Mouse (Mus musculus): ENCODE measurements around the gene Ech1.
A peak's percentile ranks its signal among the peaks of the same experiment; 100 is the strongest.

The Ech1 gene

GRCm38 (mm10) chr7:28819571-28819970 is 5.4 kb upstream of the Ech1 start:
- no peak for DNase-seq (ENCODE audit: low spot score)

GRCm38 (mm10) chr7:28820358-28821260 is 4.4 kb upstream of the Ech1 start:
- peak; percentile 58 for DNase-seq (ENCODE audit: low spot score)

GRCm38 (mm10) chr7:28821261-28821831 is 3.7 kb upstream of the Ech1 start:
- DNase-seq (ENCODE audit: low spot score), result no peak

GRCm38 (mm10) chr7:28822556-28822955 is 2.5 kb upstream of the Ech1 start:
- no peak for DNase-seq (ENCODE audit: low spot score)

- no peak for DNase-seq (ENCODE audit: low spot score)
Measured at GRCm38 (mm10) chr7:28822993-28823903, 1.8 kb upstream of the Ech1 start.

- no peak for DNase-seq (ENCODE audit: low spot score)
Measured at GRCm38 (mm10) chr7:28823932-28824331, 1.1 kb upstream of the Ech1 start.

GRCm38 (mm10) chr7:28825686-28826401 is 827 bp downstream of the Ech1 start:
- no peak for DNase-seq (ENCODE audit: low spot score)

- no peak for DNase-seq (ENCODE audit: low spot score)
Measured at GRCm38 (mm10) chr7:28826402-28826772, 1.4 kb downstream of the Ech1 start.

GRCm38 (mm10) chr7:28827338-28827737 is 2.3 kb downstream of the Ech1 start:
- peak; percentile 60 for DNase-seq (ENCODE audit: low spot score)

- no peak for DNase-seq (ENCODE audit: low spot score)
Measured at GRCm38 (mm10) chr7:28829821-28830220, 4.8 kb downstream of the Ech1 start.

- no peak for DNase-seq (ENCODE audit: low spot score)
Measured at GRCm38 (mm10) chr7:28830981-28831380, 6.0 kb downstream of the Ech1 start.

- no peak for DNase-seq (ENCODE audit: low spot score)
Measured at GRCm38 (mm10) chr7:28831411-28832125, 6.6 kb downstream of the Ech1 start.

GRCm38 (mm10) chr7:28832137-28832536 is 7.1 kb downstream of the Ech1 start:
- DNase-seq (ENCODE audit: low spot score), result no peak

- no peak for DNase-seq (ENCODE audit: low spot score)
Measured at GRCm38 (mm10) chr7:28833723-28834347, 8.8 kb downstream of the Ech1 start, which contains the start of gene Lgals4. Gene Lgals4, plus strand, starts transcription at chr7:28833854.

- no peak for DNase-seq (ENCODE audit: low spot score)
Measured at GRCm38 (mm10) chr7:28836936-28837335, 11.9 kb downstream of the Ech1 start.

- DNase-seq (ENCODE audit: low spot score), result no peak
Measured at GRCm38 (mm10) chr7:28838331-28838730, 13.3 kb downstream of the Ech1 start.

- no peak for DNase-seq (ENCODE audit: low spot score)
Measured at GRCm38 (mm10) chr7:28847273-28847672, 22.3 kb downstream of the Ech1 start.

GRCm38 (mm10) chr7:28849700-28850236 is 24.8 kb downstream of the Ech1 start:
- no peak for DNase-seq (ENCODE audit: low spot score)

GRCm38 (mm10) chr7:28850642-28851041 is 25.6 kb downstream of the Ech1 start:
- DNase-seq (ENCODE audit: low spot score), result no peak

- DNase-seq (ENCODE audit: low spot score), result no peak
Measured at GRCm38 (mm10) chr7:28859953-28860352, 34.9 kb downstream of the Ech1 start.
